In genomic region chr12:66130909-66131308, GRCm38 (mm10) we compare ENCODE assay signal across 14 mouse cellular contexts.
DNase-seq lines count a peak whose midpoint lies in the region; TF ChIP-seq lines count a peak whose summit lies in the region.
"Had no signal": no experiment of that assay in that cellular context is flagged by ENCODE, and none has a peak within 500 bp of the region (broad histone marks: within the 10 kb centered on the region; RNA-seq: fewer than 3 reads in every experiment).

No protein-coding gene starts in this region.

- in situ Hi-C loops in ES-E14 (cut with MboI; ENCODE audit: low sequenced_read_pairs in 2 of 2, unreplicated experiment in 2 of 2): no loop called here

- no peaks in the 10 kb centered on the region for H3K4me1 ChIP-seq in ES-E14 (ENCODE audit: control insufficient read depth in 2 of 2, insufficient read depth in 2 of 2, low read length in 2 of 2, poor library complexity in 1 of 2)
- H3K4me1 ChIP-seq: neural tube, embryonic 12.5 days had no signal

- TF ChIP-seq CTCF in layer of hippocampus, adult 2 months (conservative IDR thresholded peaks at IDR 0.05): peak; percentile 81
- TF ChIP-seq CTCF in brain, embryonic 14.5 days (IDR thresholded peaks at IDR 0.05; ENCODE audit: borderline replicate concordance, extremely low read depth, insufficient read depth, insufficient read length): no peak

- no peaks in the 10 kb centered on the region for H3K9me3 ChIP-seq in ES-E14 (ENCODE audit: control insufficient read depth, insufficient read depth, low read depth, low read length)
- H3K9me3 ChIP-seq: neural tube, embryonic 12.5 days had no signal

- H3K27ac ChIP-seq in layer of hippocampus, adult 2 months: no peak overlapping the region
- no peak overlapping the region for H3K27ac ChIP-seq in ES-E14 (ENCODE audit: insufficient read depth, low read depth, low read length, poor library complexity, severe bottlenecking)
- H3K27ac ChIP-seq: neural tube, embryonic 12.5 days had no signal

- DNase-seq in layer of hippocampus, adult 2 months (ENCODE audit: low spot score in 2 of 2): peak in 1 of 2 experiments; percentile 10
- DNase-seq in layer of hippocampus, adult 9-11 months: no peak
- DNase-seq in ES-E14 (ENCODE audit: low read depth, low spot score): no peak
- peak; percentile 62 for DNase-seq in brain, embryonic 14.5 days (ENCODE audit: low read depth)
- peak; percentile 5 for DNase-seq in forelimb bud, embryonic 11.5 days (ENCODE audit: low read depth, low spot score)
- DNase-seq in cerebellum, postnatal 4 days (ENCODE audit: low spot score in 2 of 2): no peak
- DNase-seq in gastrocnemius, adult 18-20 months (ENCODE audit: low spot score): no peak
- DNase-seq: cerebellum, adult 9-11 months; gastrocnemius, postnatal 36 days; kidney, adult 2 months; lung, adult 18-20 months; right cerebral cortex, postnatal 25 days; thymus, postnatal 14 days had no signal

- TF ChIP-seq POLR2A in brain, embryonic 14.5 days (IDR thresholded peaks at IDR 0.05; ENCODE audit: borderline replicate concordance, extremely low read depth, insufficient read depth, insufficient read length, poor library complexity, severe bottlenecking): no peak

- no peaks in the 10 kb centered on the region for H3K36me3 ChIP-seq in ES-E14 (ENCODE audit: control insufficient read depth, insufficient read depth, low read length, poor library complexity, severe bottlenecking)
- H3K36me3 ChIP-seq: neural tube, embryonic 12.5 days had no signal

- no peak overlapping the region for H3K9ac ChIP-seq in ES-E14 (ENCODE audit: insufficient read depth, low read depth, low read length, poor library complexity, severe bottlenecking)
- H3K9ac ChIP-seq: neural tube, embryonic 12.5 days had no signal

- H3K4me3 ChIP-seq in layer of hippocampus, adult 2 months: no peak overlapping the region
- no peak overlapping the region for H3K4me3 ChIP-seq in ES-E14 (ENCODE audit: insufficient read depth in 1 of 2, low read depth in 1 of 2, low read length in 2 of 2, poor library complexity in 1 of 2, severe bottlenecking in 1 of 2)
- H3K4me3 ChIP-seq: neural tube, embryonic 12.5 days had no signal

TF ChIP-seq in ES-E14, 5 proteins besides CTCF, POLR2A, EP300 and RAD21:
- TF ChIP-seq MAFK (IDR thresholded peaks at IDR 0.05; ENCODE audit: insufficient read depth, low read depth, low read length): no peak
- TF ChIP-seq HCFC1 (IDR thresholded peaks at IDR 0.05; ENCODE audit: borderline replicate concordance, insufficient read depth, low read length): no peak
- TF ChIP-seq ZC3H11A (IDR thresholded peaks at IDR 0.05; ENCODE audit: borderline replicate concordance, low read depth, low read length): 0 out of 2 replicates have a peak, but pooled peaks have one; percentile 9
TF ChIP-seq in ES-E14: peak in this region for 1.

Comparison
In these comparisons a context has a peak if more than half of its experiments do, and no peak if none do; other contexts are left out.
1. DNase-seq: peak in brain, embryonic 14.5 days (single experiment) and forelimb bud, embryonic 11.5 days (single experiment); none in layer of hippocampus, adult 9-11 months (single experiment), ES-E14 (single experiment), cerebellum, postnatal 4 days (0 of 2) and gastrocnemius, adult 18-20 months (single experiment).